Mouse (Mus musculus) E14TG2a.4 (cell line): ENCODE data around the gene Cldn4.

ENCODE experiments used
- CTCF ChIP-seq: conservative IDR thresholded peaks from 2 replicates; pipeline ENCODE4 v1.5.1; 2014; ENCODE audit warnings: low read length
- NANOG ChIP-seq: IDR thresholded peaks from 2 replicates; pipeline ENCODE4 v1.6.1; 2014; ENCODE audit warnings: borderline replicate concordance, low read length, mixed read lengths
- POU5F1 ChIP-seq: IDR thresholded peaks from 2 replicates; pipeline ENCODE4 v1.6.1; 2014; ENCODE audit warnings: low read length, borderline replicate concordance

- TF ChIP-seq CTCF (no peak), POU5F1 (no peak), NANOG (no peak)
Observed at GRCm38 (mm10) chr5:134932179-134932902, 14.4 kb downstream of the Cldn4 start, which contains the start of gene Mettl27.
